Mouse (Mus musculus): ENCODE results near the gene Kpna6. TPM values are rescaled to one million over a fixed set of nuclear protein-coding genes. Genes with fewer than 3 reads are reported as not detected.
A peak's percentile ranks its signal among the peaks of the same experiment; 100 is the strongest.

Kpna6 gene
- total and polyA plus RNA-seq, 3 experiments, result 15.9 to 66.5 (median 19.6) TPM

DNA sequence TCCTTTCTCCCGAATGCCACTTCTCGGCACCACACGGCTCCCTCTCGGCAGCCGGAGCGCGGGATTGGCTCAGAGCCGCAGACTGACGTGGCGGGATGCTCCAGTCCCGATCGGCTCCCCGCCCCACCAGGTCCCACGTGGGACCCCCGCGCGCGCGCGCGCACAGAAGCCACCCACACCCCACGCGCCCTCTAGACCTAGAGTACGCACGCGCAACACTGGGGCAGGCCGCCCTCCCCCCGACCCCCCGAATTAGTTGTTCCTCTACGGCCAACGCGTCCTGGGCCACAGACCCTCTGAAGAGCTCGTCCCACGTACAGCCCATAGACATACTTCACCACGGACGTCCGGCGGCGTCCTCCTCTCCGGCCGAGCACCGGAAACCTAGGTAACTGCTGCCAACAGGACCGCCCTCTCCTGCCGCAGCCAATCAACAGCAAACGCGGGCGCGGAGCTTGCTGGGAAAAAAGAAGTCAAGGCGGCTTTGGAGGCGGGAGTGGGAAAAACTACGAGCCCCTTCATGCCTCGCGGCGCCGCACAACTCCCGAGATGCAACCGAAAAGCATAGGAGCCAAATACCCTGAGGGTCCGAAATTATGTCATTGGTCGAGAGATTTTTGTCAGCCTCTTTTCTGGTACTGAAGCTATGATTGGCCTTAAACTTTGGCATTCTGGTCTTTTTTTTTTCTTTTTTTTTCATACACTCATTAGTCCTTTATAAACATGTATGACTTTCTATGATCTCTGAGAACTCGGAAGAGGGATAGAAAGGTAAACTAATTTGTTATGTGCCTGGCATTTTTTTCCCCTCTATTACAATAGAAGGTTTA is 31.7 kb downstream of the Kpna6 start, which contains the start of gene Txlna (continued):
- TF ChIP-seq ZKSCAN1 (IDR thresholded peaks at IDR 0.05; ENCODE audit: low read depth, low read length), result no peak; the same call in 1 of the 2 replicates
- TF ChIP-seq JUND (IDR thresholded peaks at IDR 0.05; ENCODE audit: low read depth, low read length), result no peak
- peak; percentile 69 for TF ChIP-seq ELF1 (IDR thresholded peaks at IDR 0.05; ENCODE audit: low read depth, low read length)
- peak; percentile 85 for TF ChIP-seq MYC (IDR thresholded peaks at IDR 0.05; ENCODE audit: low read depth, low read length)

DNA sequence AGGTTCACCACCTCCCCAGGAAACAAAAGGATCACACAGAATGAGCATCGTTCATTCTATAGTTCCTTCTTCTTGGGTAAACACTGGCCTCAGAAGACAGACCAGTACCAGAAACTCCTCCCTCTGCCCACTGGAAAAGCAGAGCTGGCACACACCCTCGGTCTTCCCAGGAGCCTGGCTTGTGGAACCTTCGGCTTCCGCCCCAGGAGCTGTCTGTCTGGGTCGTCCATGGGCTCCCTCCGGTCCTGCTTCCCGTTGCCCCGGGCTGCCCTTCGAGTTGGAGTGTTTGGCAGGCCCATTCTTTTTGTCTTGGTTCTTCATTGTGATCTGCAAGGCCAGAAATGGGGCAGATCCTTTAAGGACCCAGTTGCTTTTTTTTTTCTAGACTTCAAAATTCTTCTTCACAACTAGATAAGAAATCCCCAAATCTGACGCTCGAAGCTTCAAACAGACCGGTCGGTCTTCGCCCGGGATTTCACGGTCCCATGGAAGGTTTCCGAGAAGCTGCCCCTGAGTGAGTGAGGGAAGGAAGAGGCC is 32.4 kb downstream of the Kpna6 start:
- DNase-seq (ENCODE audit: low read depth, low spot score), result no peak
- Histone ChIP-seq H3K27me3 (ENCODE audit: control insufficient read depth in 1 of 2, insufficient read depth in 2 of 2, low read length in 2 of 2) (no peaks in the 10 kb centered on the region), H3K79me2 (ENCODE audit: control insufficient read depth, insufficient read depth, low read length, poor library complexity) (peaks cover 20% of the 10 kb centered on the region), H3K27ac (ENCODE audit: control insufficient read depth, low read depth, low read length) (peak overlapping the region; percentile 72), H3K9me3 (replicated peaks; ENCODE audit: insufficient read depth, low read length) (no peaks in the 10 kb centered on the region), H3K9ac (ENCODE audit: control insufficient read depth, low read depth, low read length, poor library complexity, severe bottlenecking) (peak overlapping the region; percentile 98), H3K4me1 (ENCODE audit: control insufficient read depth in 1 of 2, insufficient read depth in 2 of 2, low read length in 2 of 2) (peaks cover 0 to 20% of the 10 kb centered on the region in 2 experiments; a peak in 2 of 4 replicates), H3K36me3 (ENCODE audit: control insufficient read depth in 1 of 2, insufficient read depth in 2 of 2, low read length in 2 of 2) (peaks cover 6 to 11% of the 10 kb centered on the region in 2 experiments; a peak in 3 of 4 replicates), H3K4me3 (ENCODE audit: control insufficient read depth in 1 of 2, insufficient read depth in 1 of 2, low read depth in 2 of 2, low read length in 2 of 2) (peak overlapping the region; percentile 73 to 91)
- TF ChIP-seq NELFE (IDR thresholded peaks at IDR 0.05; ENCODE audit: low read depth, low read length) (peak; percentile 75; the same call in 1 of the 2 replicates), RCOR1 (IDR thresholded peaks at IDR 0.05; ENCODE audit: low read depth, low read length) (0 out of 2 replicates have a peak, but pooled peaks have one; percentile 6), TBP (IDR thresholded peaks at IDR 0.05; ENCODE audit: low read depth, low read length) (0 out of 2 replicates have a peak, but pooled peaks have one; percentile 57), ZNF384 (IDR thresholded peaks at IDR 0.05; ENCODE audit: low read depth, low read length) (peak; percentile 55), RAD21 (IDR thresholded peaks at IDR 0.05; ENCODE audit: low read depth, low read length) (no peak)

DNA sequence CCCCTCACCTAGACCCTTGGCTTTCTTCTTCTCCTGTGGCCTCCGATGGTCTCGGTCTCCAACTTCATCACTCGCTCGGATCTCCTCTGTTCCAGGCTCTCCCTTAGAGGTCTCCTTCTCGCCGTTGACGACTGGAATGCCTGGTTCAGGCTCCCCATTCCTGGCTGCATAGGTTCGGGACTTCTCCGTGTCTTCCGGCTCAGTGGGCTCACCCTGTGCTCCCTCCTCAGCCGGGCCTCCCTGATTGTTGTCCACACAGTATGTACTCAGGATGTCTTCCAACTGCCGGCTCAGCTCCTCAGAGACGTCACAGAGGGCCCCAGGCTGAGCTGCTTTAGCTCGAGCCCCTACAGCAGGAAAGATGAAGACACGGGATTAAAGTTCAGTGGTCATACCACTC is 33.3 kb downstream of the Kpna6 start:
- Histone ChIP-seq H3K9ac (ENCODE audit: control insufficient read depth, low read depth, low read length, poor library complexity, severe bottlenecking) (peak overlapping the region; percentile 98), H3K4me1 (ENCODE audit: control insufficient read depth in 1 of 2, insufficient read depth in 2 of 2, low read length in 2 of 2) (peaks cover 2 to 23% of the 10 kb centered on the region in 2 experiments; a peak in 3 of 4 replicates), H3K36me3 (ENCODE audit: control insufficient read depth in 1 of 2, insufficient read depth in 2 of 2, low read length in 2 of 2) (peaks cover 8 to 17% of the 10 kb centered on the region in 2 experiments), H3K79me2 (ENCODE audit: control insufficient read depth, insufficient read depth, low read length, poor library complexity) (peaks cover 20% of the 10 kb centered on the region), H3K27ac (ENCODE audit: control insufficient read depth, low read depth, low read length) (no peak overlapping the region), H3K27me3 (ENCODE audit: control insufficient read depth in 1 of 2, insufficient read depth in 2 of 2, low read length in 2 of 2) (no peaks in the 10 kb centered on the region), H3K4me3 (ENCODE audit: control insufficient read depth in 1 of 2, insufficient read depth in 1 of 2, low read depth in 2 of 2, low read length in 2 of 2) (peak overlapping the region in 1 of 2 experiments; percentile 91; a peak in 1 of 4 replicates), H3K9me3 (replicated peaks; ENCODE audit: insufficient read depth, low read length) (no peaks in the 10 kb centered on the region)
- no peak for TF ChIP-seq BHLHE40 (IDR thresholded peaks at IDR 0.05; ENCODE audit: borderline replicate concordance, low read depth, low read length)
- no peak for DNase-seq (ENCODE audit: low read depth, low spot score)

Measured in MEL (cell line).